Mouse (Mus musculus) MEL (cell line): ENCODE measurements at regions not wholly inside any gene's neighbourhood (a gene's known extent, or its start where the extent isn't known, plus 50 kb on each side); places are given as distances from the start of the nearest gene placed in this dataset.

ENCODE experiments used
- CTCF ChIP-seq, 3 experiments: IDR thresholded peaks in 2 of 3; conservative IDR thresholded peaks in 1 of 3; 2 replicates each; pipeline ENCODE4 v1.5.1; 2011 to 2012; ENCODE audit warnings: low read length in 3 of 3, low read depth in 2 of 3, mild to moderate bottlenecking in 2 of 3, improper control_type of control experiment in 1 of 3, inconsistent platforms in 1 of 3, mixed read lengths in 1 of 3, moderate library complexity in 1 of 3; ENCODE audit not compliant: control insufficient read depth in 1 of 3, insufficient read depth in 1 of 3, poor library complexity in 1 of 3, severe bottlenecking in 1 of 3
- ELF1 ChIP-seq: IDR thresholded peaks from 2 replicates; pipeline ENCODE4 v1.6.1; 2014; ENCODE audit warnings: low read depth, mild to moderate bottlenecking, inconsistent platforms, low read length, improper control_type of control experiment, moderate library complexity
- ETS1 ChIP-seq: IDR thresholded peaks from 2 replicates; pipeline ENCODE4 v1.6.1; 2012; ENCODE audit warnings: low read depth, mild to moderate bottlenecking, inconsistent platforms, low read length, improper control_type of control experiment, moderate library complexity
- GATA1 ChIP-seq: IDR thresholded peaks from 2 replicates; pipeline ENCODE4 v1.6.1; 2011; ENCODE audit warnings: low read depth, low read length, improper control_type of control experiment
- HCFC1 ChIP-seq: IDR thresholded peaks from 2 replicates; pipeline ENCODE4 v1.6.1; 2012; ENCODE audit warnings: low read depth, mild to moderate bottlenecking, inconsistent platforms, low read length, improper control_type of control experiment, moderate library complexity
- MAZ ChIP-seq: IDR thresholded peaks from 2 replicates; pipeline ENCODE4 v1.6.1; 2012; ENCODE audit warnings: low read depth, mild to moderate bottlenecking, inconsistent platforms, low read length, improper control_type of control experiment
- MXI1 ChIP-seq: IDR thresholded peaks from 2 replicates; pipeline ENCODE4 v1.6.1; 2011; ENCODE audit warnings: mild to moderate bottlenecking, low read depth, low read length, improper control_type of control experiment
- POLR2A ChIP-seq, 2 experiments: IDR thresholded peaks; 2 replicates each; pipeline ENCODE4 v1.6.1; 2011 to 2012; ENCODE audit warnings: low read length in 2 of 2, mild to moderate bottlenecking in 2 of 2, control low read depth in 1 of 2, improper control_type of control experiment in 1 of 2, low read depth in 1 of 2, moderate library complexity in 1 of 2; ENCODE audit not compliant: control insufficient read depth in 1 of 2, insufficient read depth in 1 of 2, poor library complexity in 1 of 2
- POLR2AphosphoS2 ChIP-seq: IDR thresholded peaks from 2 replicates; pipeline ENCODE4 v1.6.1; 2011; ENCODE audit warnings: low read length, improper control_type of control experiment
- RCOR1 ChIP-seq: IDR thresholded peaks from 2 replicates; pipeline ENCODE4 v1.6.1; 2012; ENCODE audit warnings: low read depth, mild to moderate bottlenecking, inconsistent platforms, low read length, improper control_type of control experiment
- TAL1 ChIP-seq: IDR thresholded peaks from 2 replicates; pipeline ENCODE4 v1.6.1; 2012; ENCODE audit warnings: mild to moderate bottlenecking, inconsistent platforms, low read length, moderate library complexity, mixed read lengths
- UBTF ChIP-seq: IDR thresholded peaks from 2 replicates; pipeline ENCODE4 v1.6.1; 2012; ENCODE audit warnings: low read depth, mild to moderate bottlenecking, inconsistent platforms, low read length, improper control_type of control experiment, moderate library complexity, borderline replicate concordance; ENCODE audit not compliant: insufficient read depth
- USF1 ChIP-seq: IDR thresholded peaks from 2 replicates; pipeline ENCODE4 v1.6.1; 2014; ENCODE audit warnings: low read depth, mild to moderate bottlenecking, inconsistent platforms, low read length, improper control_type of control experiment, moderate library complexity

DNA sequence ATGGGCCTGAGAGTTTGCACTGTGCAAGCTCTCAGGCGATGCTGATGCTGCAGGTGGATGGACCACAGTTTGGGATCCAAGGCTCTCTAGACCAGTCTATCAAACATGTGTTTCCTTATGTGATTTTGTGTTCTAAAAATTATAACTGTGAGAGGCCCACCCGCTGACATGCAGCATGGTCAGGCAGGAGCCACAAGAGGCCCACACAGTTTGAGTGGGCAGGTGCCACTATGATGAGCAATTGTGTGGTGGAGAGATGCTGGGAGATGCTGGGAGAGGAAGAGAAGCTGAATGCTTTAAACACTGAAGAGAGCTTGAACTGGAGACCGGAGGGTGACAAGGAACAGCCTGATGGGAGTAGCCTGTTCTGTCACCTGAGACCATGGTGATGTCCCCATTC is 287.3 kb downstream of the Fam84b start:
- TF ChIP-seq POLR2A (IDR thresholded peaks at IDR 0.05; ENCODE audit: control insufficient read depth in 1 of 2, insufficient read depth in 1 of 2, low read depth in 1 of 2, low read length in 2 of 2, poor library complexity in 1 of 2) (no peak), USF1 (no peak), RCOR1 (no peak), CTCF (IDR thresholded peaks at IDR 0.05 in 2 of 3, conservative IDR thresholded peaks at IDR 0.05 in 1 of 3; ENCODE audit: control insufficient read depth in 1 of 3, insufficient read depth in 1 of 3, low read depth in 2 of 3, low read length in 3 of 3, poor library complexity in 1 of 3, severe bottlenecking in 1 of 3) (no peak), GATA1 (no peak), MAZ (no peak), POLR2AphosphoS2 (no peak), ETS1 (no peak), UBTF (no peak), TAL1 (no peak), ELF1 (no peak), HCFC1 (no peak), MXI1 (no peak)
